Mouse (Mus musculus): Measurements from ENCODE around the gene Gm14597.
"Not testable (repeated sequence)": the region's sequence is repeated elsewhere in the genome, so short reads cannot be mapped to it uniquely, and the experiment has no call there.

The Gm14597 gene

GRCm38 (mm10) chrX:53608879-53609278, at the start of gene Gm14597:
Gene Gm14597 (minus strand): TSS chrX:53608979.
- not testable (repeated sequence) for DNase-seq (ENCODE audit: low spot score in 2 of 2)

- not testable (repeated sequence) for DNase-seq (ENCODE audit: low spot score in 2 of 2)
Observed at GRCm38 (mm10) chrX:53652917-53653316, 44.1 kb upstream of the Gm14597 start.

GRCm38 (mm10) chrX:53645885-53646284, 37.1 kb upstream of the Gm14597 start:
- no peak for DNase-seq (ENCODE audit: low spot score in 2 of 2)

- DNase-seq (ENCODE audit: low spot score in 2 of 2) = peak; percentile 42 to 57
Observed at GRCm38 (mm10) chrX:53642980-53643961, 34.5 kb upstream of the Gm14597 start, which contains the start of gene Rtl8a. Gene Rtl8a (minus strand): TSS chrX:53643682.

GRCm38 (mm10) chrX:53642604-53642979, 33.8 kb upstream of the Gm14597 start:
- DNase-seq (ENCODE audit: low spot score in 2 of 2) = not testable (repeated sequence)

GRCm38 (mm10) chrX:53638107-53638506, 29.3 kb upstream of the Gm14597 start:
- DNase-seq (ENCODE audit: low spot score in 2 of 2) = not testable (repeated sequence)

GRCm38 (mm10) chrX:53611395-53611794, 2.6 kb upstream of the Gm14597 start:
- DNase-seq (ENCODE audit: low spot score in 2 of 2) = not testable (repeated sequence)

- peak; percentile 6 to 30 for DNase-seq (ENCODE audit: low spot score in 2 of 2)
Observed at GRCm38 (mm10) chrX:53610571-53610970, 1.8 kb upstream of the Gm14597 start.

GRCm38 (mm10) chrX:53608122-53608813, 511 bp downstream of the Gm14597 start:
- DNase-seq (ENCODE audit: low spot score in 2 of 2) = peak in 1 of 2 experiments; percentile 0

GRCm38 (mm10) chrX:53607242-53608121, 1.3 kb downstream of the Gm14597 start, which contains the start of gene Rtl8c:
Gene Rtl8c (plus strand): TSS chrX:53608032.
- DNase-seq (ENCODE audit: low spot score in 2 of 2) = peak; percentile 22 to 23

- DNase-seq (ENCODE audit: low spot score in 2 of 2) = not testable (repeated sequence)
Observed at GRCm38 (mm10) chrX:53606176-53606575, 2.6 kb downstream of the Gm14597 start.

- DNase-seq (ENCODE audit: low spot score in 2 of 2) = peak in 1 of 2 experiments; percentile 26
Observed at GRCm38 (mm10) chrX:53599993-53600392, 8.8 kb downstream of the Gm14597 start.

GRCm38 (mm10) chrX:53583404-53583803, 25.4 kb downstream of the Gm14597 start:
- DNase-seq (ENCODE audit: low spot score in 2 of 2) = not testable (repeated sequence)

GRCm38 (mm10) chrX:53581407-53581806, 27.4 kb downstream of the Gm14597 start:
- not testable (repeated sequence) for DNase-seq (ENCODE audit: low spot score in 2 of 2)

GRCm38 (mm10) chrX:53579311-53579710, 29.5 kb downstream of the Gm14597 start:
- DNase-seq (ENCODE audit: low spot score in 2 of 2) = no peak
